Mouse (Mus musculus): ENCODE measurements around the gene Gm10681. TPM values are rescaled to one million over a fixed set of nuclear protein-coding genes. Genes with fewer than 3 reads are reported as not detected.

Gene Gm10681
- polyA plus RNA-seq, 1 experiment from 2014 or later = not detected

Other genes with a start within 250 kb of the Gm10681 start
- 206 and 215 TPM in 2 replicates for gene Phgdh, start 248.8 kb downstream of the Gm10681 start, polyA plus RNA-seq (2016; fragmentation: Nextera tagmentation; extraction: Ambion mirVana)
- gene Zfp697, start 206.3 kb downstream of the Gm10681 start, polyA plus RNA-seq (2016; fragmentation: Nextera tagmentation; extraction: Ambion mirVana) = 11.8 and 12.3 TPM in 2 replicates
- not detected in 2 replicates for gene Gm4450, start 131.7 kb downstream of the Gm10681 start, polyA plus RNA-seq (2016; fragmentation: Nextera tagmentation; extraction: Ambion mirVana)
- gene Hsd3b4, start 78.3 kb downstream of the Gm10681 start, polyA plus RNA-seq (2016; fragmentation: Nextera tagmentation; extraction: Ambion mirVana) = not detected in 2 replicates
- gene Hsd3b5, start 41.4 kb upstream of the Gm10681 start, polyA plus RNA-seq (2016; fragmentation: Nextera tagmentation; extraction: Ambion mirVana) = not detected in 2 replicates
- not detected in 2 replicates for gene Hsd3b2, start 135.7 kb upstream of the Gm10681 start, polyA plus RNA-seq (2016; fragmentation: Nextera tagmentation; extraction: Ambion mirVana)
- 0.08 and 0.23 TPM in 2 replicates for gene Hsd3b3, start 174.3 kb upstream of the Gm10681 start, polyA plus RNA-seq (2016; fragmentation: Nextera tagmentation; extraction: Ambion mirVana)
- gene Hsd3b6, start 225.6 kb upstream of the Gm10681 start, polyA plus RNA-seq (2016; fragmentation: Nextera tagmentation; extraction: Ambion mirVana) = 24.5 and 28.8 TPM in 2 replicates